Mouse (Mus musculus): Measurements from ENCODE around the gene Tmem242. TPM values are rescaled to one million over a fixed set of nuclear protein-coding genes. Genes with fewer than 3 reads are reported as not detected.
"Not testable (repeated sequence)": the region's sequence is repeated elsewhere in the genome, so short reads cannot be mapped to it uniquely, and the experiment has no call there.

The Tmem242 gene
- polyA plus RNA-seq, 1 experiment: 33.8 TPM

DNA sequence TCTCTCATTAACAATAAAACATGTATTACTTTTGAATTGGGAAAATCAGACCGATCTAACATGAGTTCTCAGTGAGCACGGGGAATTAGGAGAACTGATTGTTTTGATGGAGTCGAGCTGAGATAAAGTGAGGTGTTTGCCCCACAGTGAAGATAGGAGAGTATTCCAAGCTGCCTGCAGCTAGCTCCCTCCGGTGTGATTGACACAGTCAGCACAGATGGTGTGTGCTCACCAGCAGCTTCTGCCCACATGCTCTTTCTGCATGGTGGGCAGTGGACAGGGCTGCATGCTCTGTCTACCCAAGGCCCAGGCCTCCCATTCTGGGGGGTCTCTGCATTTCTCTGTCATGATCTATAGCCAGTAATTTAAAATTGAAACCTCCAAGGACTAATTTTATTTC is 13.6 kb upstream of the Tmem242 start:
- no peak overlapping the region for H3K27ac ChIP-seq (ENCODE audit: insufficient read depth, low read length)
- H3K4me1 ChIP-seq (ENCODE audit: control insufficient read depth, insufficient read depth, low read length): no peaks in the 10 kb centered on the region; the same call in 1 of the 2 replicates
- H3K4me3 ChIP-seq (ENCODE audit: insufficient read depth, low read length): no peak overlapping the region
- TF ChIP-seq CTCF (IDR thresholded peaks at IDR 0.05; ENCODE audit: extremely low read depth, insufficient read depth, low read length) (no peak), POLR2A (IDR thresholded peaks at IDR 0.05; ENCODE audit: extremely low read depth, insufficient read depth, low read length) (no peak)

DNA sequence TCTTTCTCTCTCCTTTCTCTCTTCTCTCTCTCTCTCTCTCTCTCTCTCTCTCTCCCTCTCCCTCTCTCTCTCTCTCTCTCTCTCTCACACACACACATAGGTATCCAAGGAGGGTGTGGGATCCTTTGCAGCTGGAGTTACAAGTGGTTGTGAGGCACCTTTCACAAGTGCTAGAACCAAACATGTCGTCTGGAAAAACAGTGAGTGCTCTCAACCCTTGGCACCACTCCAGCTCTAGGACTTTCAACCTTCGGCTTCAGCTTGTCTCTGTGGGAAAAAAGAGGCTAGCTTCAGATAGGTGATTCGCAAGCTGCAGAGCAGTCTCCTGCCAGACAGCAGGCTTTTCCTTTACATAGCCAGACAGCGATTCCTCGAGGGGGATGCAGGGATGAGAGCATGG is 3.7 kb upstream of the Tmem242 start:
- TF ChIP-seq POLR2A (IDR thresholded peaks at IDR 0.05; ENCODE audit: extremely low read depth, insufficient read depth, low read length): no peak
- no peak for TF ChIP-seq CTCF (IDR thresholded peaks at IDR 0.05; ENCODE audit: extremely low read depth, insufficient read depth, low read length)
- Histone ChIP-seq H3K27ac (ENCODE audit: insufficient read depth, low read length) (no peak overlapping the region), H3K4me1 (ENCODE audit: control insufficient read depth, insufficient read depth, low read length) (no peaks in the 10 kb centered on the region; the same call in 1 of the 2 replicates), H3K4me3 (ENCODE audit: insufficient read depth, low read length) (no peak overlapping the region)

DNA sequence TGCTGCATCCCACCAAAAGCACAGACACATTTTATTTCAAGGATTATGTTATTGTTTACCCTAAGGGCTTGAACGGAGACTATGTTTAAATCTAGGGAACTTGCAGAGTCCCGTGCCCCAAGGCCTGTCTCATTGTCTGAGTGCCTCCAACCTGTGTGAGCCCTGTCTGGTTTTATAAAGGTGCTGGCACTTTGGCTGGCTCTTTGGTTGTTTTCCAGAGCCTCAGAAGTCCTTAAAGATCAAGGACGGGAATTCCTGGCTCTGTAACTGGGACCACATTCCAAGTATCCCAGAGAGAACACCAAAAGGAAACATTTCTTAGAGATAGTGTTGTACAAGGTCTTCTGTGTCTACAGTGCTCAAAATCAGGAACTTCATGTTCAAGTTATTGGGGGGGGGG is 3.2 kb upstream of the Tmem242 start:
- TF ChIP-seq POLR2A (IDR thresholded peaks at IDR 0.05; ENCODE audit: extremely low read depth, insufficient read depth, low read length) (no peak), CTCF (IDR thresholded peaks at IDR 0.05; ENCODE audit: extremely low read depth, insufficient read depth, low read length) (no peak)
- Histone ChIP-seq H3K27ac (ENCODE audit: insufficient read depth, low read length) (no peak overlapping the region), H3K4me3 (ENCODE audit: insufficient read depth, low read length) (no peak overlapping the region), H3K4me1 (ENCODE audit: control insufficient read depth, insufficient read depth, low read length) (no peaks in the 10 kb centered on the region; the same call in 1 of the 2 replicates)

DNA sequence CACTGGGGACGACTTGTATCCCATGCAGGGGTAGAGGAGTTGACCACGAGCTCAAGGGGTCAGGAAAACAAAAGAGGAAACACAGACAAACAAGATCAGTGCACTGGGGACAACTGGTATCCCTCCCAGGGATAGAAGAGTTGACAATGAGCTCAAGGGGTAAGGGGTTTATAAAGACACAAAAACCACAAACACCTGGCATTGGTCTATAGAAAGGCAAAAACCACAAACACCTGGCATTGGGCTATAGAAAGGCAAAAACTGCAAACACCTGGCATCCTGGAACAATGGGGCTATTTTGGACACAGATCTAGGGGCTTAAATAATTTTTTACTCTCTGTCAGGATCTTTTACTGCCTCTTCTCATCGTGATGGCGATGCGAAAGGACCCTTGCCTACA is 2.3 kb upstream of the Tmem242 start:
- not testable (repeated sequence) for H3K4me1 ChIP-seq (ENCODE audit: control insufficient read depth, insufficient read depth, low read length); H3K4me3 ChIP-seq (ENCODE audit: insufficient read depth, low read length); H3K27ac ChIP-seq (ENCODE audit: insufficient read depth, low read length)

GRCm38 (mm10) chr17:5439831-5440158 is 264 bp downstream of the Tmem242 start:
- Histone ChIP-seq H3K27ac (ENCODE audit: insufficient read depth, low read length) (0 out of 2 replicates have a peak overlapping the region, but pooled peaks have one; percentile 2), H3K4me3 (ENCODE audit: insufficient read depth, low read length) (peak overlapping the region; percentile 49), H3K4me1 (ENCODE audit: control insufficient read depth, insufficient read depth, low read length) (peaks cover 2% of the 10 kb centered on the region; the same call in 1 of the 2 replicates)
- TF ChIP-seq POLR2A (IDR thresholded peaks at IDR 0.05; ENCODE audit: extremely low read depth, insufficient read depth, low read length) (no peak), CTCF (IDR thresholded peaks at IDR 0.05; ENCODE audit: extremely low read depth, insufficient read depth, low read length) (no peak)

DNA sequence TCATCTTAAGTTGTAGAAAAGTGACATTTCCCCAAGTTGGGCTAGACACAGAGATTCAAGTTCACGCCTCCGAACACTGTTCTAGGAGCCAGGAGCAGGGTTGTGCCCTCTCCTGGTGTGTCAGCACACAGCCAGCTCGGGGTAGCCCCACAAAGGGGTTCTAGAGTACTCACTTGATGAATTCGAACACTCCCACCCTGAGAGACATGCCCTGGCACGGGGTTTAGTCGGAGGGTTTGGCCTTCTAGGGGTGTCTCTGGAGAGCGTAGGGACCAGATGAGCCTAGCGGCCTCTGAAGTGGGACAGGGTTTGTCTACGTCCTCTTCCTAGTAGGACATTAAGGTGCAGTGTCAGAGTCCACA is 10.3 kb downstream of the Tmem242 start:
- no peak overlapping the region for H3K4me3 ChIP-seq (ENCODE audit: insufficient read depth, low read length)
- no peaks in the 10 kb centered on the region for H3K4me1 ChIP-seq (ENCODE audit: control insufficient read depth, insufficient read depth, low read length)
- H3K27ac ChIP-seq (ENCODE audit: insufficient read depth, low read length): no peak overlapping the region
- TF ChIP-seq CTCF (IDR thresholded peaks at IDR 0.05; ENCODE audit: extremely low read depth, insufficient read depth, low read length) (no peak), POLR2A (IDR thresholded peaks at IDR 0.05; ENCODE audit: extremely low read depth, insufficient read depth, low read length) (no peak)

- Histone ChIP-seq H3K4me3 (ENCODE audit: insufficient read depth, low read length) (no peak overlapping the region), H3K4me1 (ENCODE audit: control insufficient read depth, insufficient read depth, low read length) (peaks cover 3% of the 10 kb centered on the region), H3K27ac (ENCODE audit: insufficient read depth, low read length) (no peak overlapping the region)
- peak; percentile 100 for TF ChIP-seq CTCF (IDR thresholded peaks at IDR 0.05; ENCODE audit: extremely low read depth, insufficient read depth, low read length)
- no peak for TF ChIP-seq POLR2A (IDR thresholded peaks at IDR 0.05; ENCODE audit: extremely low read depth, insufficient read depth, low read length)
Observed at GRCm38 (mm10) chr17:5429090-5429771, 10.8 kb downstream of the Tmem242 start.

GRCm38 (mm10) chr17:5425204-5425603 is 14.9 kb downstream of the Tmem242 start:
- peaks cover 7% of the 10 kb centered on the region for H3K4me1 ChIP-seq (ENCODE audit: control insufficient read depth, insufficient read depth, low read length)
- no peak for TF ChIP-seq CTCF (IDR thresholded peaks at IDR 0.05; ENCODE audit: extremely low read depth, insufficient read depth, low read length)
- TF ChIP-seq POLR2A (IDR thresholded peaks at IDR 0.05; ENCODE audit: extremely low read depth, insufficient read depth, low read length): no peak
- no peak overlapping the region for H3K27ac ChIP-seq (ENCODE audit: insufficient read depth, low read length)
- no peak overlapping the region for H3K4me3 ChIP-seq (ENCODE audit: insufficient read depth, low read length)

GRCm38 (mm10) chr17:5424156-5424555 is 15.9 kb downstream of the Tmem242 start:
- no peak for TF ChIP-seq CTCF (IDR thresholded peaks at IDR 0.05; ENCODE audit: extremely low read depth, insufficient read depth, low read length)
- no peak for TF ChIP-seq POLR2A (IDR thresholded peaks at IDR 0.05; ENCODE audit: extremely low read depth, insufficient read depth, low read length)
- Histone ChIP-seq H3K27ac (ENCODE audit: insufficient read depth, low read length) (no peak overlapping the region), H3K4me3 (ENCODE audit: insufficient read depth, low read length) (no peak overlapping the region), H3K4me1 (ENCODE audit: control insufficient read depth, insufficient read depth, low read length) (peaks cover 7% of the 10 kb centered on the region)

GRCm38 (mm10) chr17:5421835-5422234 is 18.2 kb downstream of the Tmem242 start:
- no peak for TF ChIP-seq POLR2A (IDR thresholded peaks at IDR 0.05; ENCODE audit: extremely low read depth, insufficient read depth, low read length)
- TF ChIP-seq CTCF (IDR thresholded peaks at IDR 0.05; ENCODE audit: extremely low read depth, insufficient read depth, low read length): no peak
- Histone ChIP-seq H3K27ac (ENCODE audit: insufficient read depth, low read length) (no peak overlapping the region), H3K4me3 (ENCODE audit: insufficient read depth, low read length) (no peak overlapping the region), H3K4me1 (ENCODE audit: control insufficient read depth, insufficient read depth, low read length) (peaks cover 7% of the 10 kb centered on the region)

Data from cortical plate, adult 2 months (tissue).